Mouse (Mus musculus): Measurements from ENCODE around the gene Vim.

GRCm38 (mm10) chr2:13570122-13570521 is 3.6 kb upstream of the Vim start:
- no peak for TF ChIP-seq CTCF (IDR thresholded peaks at IDR 0.05; ENCODE audit: borderline replicate concordance, insufficient read depth, low read depth, low read length)
- no peak for TF ChIP-seq POLR2A (IDR thresholded peaks at IDR 0.05; ENCODE audit: borderline replicate concordance, insufficient read depth, low read length)
